Mouse (Mus musculus): ENCODE data around the gene Scarf1.

Scarf1 gene

DNA sequence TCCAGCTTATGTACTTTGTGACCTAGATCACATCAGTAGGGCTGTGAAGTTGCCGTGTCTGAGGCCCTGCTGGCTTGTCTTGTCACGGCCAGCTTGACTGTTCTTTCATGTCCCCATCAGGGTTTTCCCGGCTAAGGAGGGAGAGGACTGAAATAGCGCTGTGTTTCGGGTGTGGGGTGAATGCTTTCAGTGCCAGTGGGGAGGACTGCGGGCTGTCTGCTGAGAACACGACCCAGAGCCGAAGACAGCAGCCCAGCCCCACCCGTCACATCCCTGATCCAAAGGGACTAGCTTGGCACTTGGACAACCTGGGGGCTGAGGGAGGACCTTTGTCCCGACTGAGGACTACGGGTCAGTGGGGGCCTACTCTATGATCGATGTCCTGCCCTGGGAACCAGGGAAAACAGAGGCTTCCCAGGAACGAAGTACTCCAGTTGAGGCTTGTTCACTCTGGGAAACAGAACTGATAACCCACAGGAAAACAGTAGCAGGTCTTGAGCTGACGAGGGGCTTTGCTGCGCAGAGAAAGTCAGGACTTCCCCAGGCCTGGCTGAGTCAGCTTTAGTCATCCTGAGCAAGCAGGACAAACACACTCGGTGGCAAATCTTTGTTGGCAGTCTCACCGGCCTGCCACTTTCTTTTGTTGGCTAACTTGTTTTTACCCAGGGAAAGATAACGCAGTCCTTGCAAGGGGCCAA is 50.7 kb downstream of the Scarf1 start:
- no peak for DNase-seq (ENCODE audit: low spot score)

DNA sequence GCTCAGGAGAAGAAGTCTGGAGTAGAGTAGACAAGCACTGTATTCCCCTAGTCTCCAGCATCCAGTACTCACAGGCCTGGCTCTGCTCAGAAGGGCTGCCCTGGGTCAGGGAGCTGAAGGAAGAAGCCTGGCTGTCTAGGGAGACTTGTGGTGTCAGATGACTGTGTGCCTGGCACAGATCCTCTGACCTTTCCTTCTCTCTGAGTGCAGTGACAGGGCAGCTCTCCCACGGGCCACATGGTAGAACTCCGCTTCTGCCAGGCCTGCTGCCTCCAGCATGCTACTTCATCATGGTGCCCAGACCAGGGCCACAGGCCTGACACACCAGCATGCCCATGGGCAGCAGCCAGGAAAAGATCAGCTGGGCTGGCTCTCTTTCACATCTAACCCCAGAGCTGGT is 52.5 kb downstream of the Scarf1 start:
- no peak for DNase-seq (ENCODE audit: low spot score)

DNA sequence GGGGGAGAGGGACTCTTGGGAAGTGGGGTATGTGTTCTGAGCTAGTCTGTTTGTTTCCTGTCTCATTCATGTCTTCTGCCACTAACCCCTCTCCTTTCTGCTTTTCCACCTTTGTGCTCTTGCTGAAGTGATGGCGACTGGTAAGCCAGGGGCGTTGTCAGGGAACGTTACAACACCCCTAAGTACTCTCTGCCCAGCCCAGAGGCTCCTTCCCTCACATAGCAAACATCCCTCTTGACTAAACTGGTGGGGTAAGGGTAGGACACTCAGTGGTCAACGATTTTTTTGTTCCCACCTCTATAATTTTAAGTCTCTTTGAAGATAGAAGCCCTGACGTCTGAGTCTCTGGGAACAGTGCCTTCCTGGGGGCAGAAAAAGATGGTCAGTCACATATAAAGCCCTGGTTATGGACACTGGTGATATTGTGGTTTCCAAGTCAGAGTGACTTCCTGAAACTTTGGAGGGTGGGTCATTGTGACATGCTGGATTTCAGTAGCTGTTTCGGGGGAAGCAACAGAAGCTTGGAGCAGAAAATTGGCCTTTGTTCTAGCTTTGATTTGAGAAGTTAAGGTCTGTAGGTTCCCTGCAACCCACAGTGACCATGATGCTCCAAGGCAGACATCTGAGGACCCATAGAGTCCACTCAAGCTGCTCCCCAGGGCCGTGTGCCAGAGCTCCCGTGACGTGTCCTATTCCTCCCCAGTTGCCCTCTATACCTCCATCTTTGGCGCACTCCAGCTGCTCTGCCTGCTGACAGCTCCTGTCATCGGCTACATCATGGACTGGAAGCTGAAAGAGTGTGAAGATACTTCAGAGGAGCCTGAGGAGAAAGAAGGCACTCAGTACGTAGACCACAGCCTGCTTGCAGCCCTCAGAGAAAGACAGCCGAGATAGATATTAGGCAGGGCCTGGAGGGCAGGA is 53.2 kb downstream of the Scarf1 start:
- DNase-seq (ENCODE audit: low spot score) = no peak

DNA sequence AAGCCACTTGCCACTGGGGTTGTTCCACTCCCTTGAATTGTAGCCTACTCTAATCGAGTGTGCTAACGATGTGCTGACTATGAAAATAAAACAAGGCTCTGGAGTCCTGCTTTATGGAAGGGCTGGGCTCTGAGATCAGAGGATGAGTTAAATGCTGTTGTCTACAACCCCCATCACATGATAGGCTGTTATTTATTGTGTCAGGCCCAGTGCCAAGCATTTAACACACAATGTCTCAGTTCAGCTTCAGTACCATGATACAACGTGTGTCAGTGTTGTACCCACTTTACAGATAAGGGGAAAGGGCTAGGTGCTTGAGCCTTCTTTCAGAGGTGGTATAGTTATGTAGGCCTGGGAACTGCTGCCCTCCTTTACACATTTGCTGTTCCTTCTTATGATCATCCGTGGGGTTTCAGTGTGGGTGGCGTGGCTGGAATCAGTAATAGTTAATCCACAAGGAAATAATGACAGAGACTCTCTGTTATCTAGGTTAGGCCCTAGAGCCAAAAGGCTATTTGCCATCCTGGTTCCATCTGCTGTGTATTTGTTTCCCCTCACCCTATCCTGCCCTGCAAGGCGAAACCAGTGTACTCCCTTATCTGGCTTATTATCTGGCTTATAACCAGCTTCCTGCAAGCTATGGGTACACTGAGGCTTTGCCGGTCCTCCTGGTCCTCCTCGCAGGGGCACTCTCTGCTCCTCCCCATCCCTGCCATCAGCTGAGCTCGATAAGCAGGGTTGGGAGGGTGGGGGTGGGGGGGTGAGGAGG is 54.2 kb downstream of the Scarf1 start:
- DNase-seq (ENCODE audit: low spot score) = no peak

DNA sequence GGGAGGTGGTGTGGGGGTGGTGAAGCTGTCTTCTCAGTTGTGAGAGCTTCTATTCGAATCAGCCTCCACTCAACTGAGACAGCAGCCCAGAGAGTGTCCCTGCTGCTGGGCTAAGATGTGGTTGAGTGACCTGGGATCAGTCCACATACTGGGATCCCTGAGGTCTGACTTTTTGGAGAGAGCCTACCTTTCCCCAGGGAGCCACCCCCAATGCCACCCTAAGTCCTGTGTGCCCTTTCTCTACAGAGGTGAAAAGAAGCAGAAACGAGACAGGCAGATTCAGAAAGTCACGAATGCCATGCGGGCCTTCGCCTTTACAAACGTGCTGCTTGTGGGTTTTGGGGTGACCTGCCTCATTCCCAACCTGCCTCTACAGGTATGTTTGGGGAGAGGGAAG is 54.8 kb downstream of the Scarf1 start:
- no peak for DNase-seq (ENCODE audit: low spot score)

DNA sequence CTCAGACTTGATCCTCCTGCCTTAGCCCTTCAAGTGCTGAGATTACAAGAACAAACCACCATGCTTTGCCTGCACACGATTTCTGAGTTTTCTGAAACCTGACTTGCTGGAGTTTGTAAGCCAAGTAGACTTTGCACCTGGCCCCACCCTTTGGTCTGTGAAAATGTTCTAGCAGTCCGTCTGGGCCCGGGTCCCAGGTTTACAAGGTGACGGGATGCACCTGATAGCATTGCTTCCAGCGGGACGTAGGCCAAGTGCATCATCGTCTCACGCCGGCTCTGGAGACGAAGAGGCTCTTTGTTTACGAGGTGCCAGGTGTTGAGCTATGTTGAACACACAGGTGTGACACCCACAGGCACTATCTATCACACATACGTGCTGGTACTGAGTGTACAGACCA is 55.6 kb downstream of the Scarf1 start:
- DNase-seq (ENCODE audit: low spot score) = no peak

DNA sequence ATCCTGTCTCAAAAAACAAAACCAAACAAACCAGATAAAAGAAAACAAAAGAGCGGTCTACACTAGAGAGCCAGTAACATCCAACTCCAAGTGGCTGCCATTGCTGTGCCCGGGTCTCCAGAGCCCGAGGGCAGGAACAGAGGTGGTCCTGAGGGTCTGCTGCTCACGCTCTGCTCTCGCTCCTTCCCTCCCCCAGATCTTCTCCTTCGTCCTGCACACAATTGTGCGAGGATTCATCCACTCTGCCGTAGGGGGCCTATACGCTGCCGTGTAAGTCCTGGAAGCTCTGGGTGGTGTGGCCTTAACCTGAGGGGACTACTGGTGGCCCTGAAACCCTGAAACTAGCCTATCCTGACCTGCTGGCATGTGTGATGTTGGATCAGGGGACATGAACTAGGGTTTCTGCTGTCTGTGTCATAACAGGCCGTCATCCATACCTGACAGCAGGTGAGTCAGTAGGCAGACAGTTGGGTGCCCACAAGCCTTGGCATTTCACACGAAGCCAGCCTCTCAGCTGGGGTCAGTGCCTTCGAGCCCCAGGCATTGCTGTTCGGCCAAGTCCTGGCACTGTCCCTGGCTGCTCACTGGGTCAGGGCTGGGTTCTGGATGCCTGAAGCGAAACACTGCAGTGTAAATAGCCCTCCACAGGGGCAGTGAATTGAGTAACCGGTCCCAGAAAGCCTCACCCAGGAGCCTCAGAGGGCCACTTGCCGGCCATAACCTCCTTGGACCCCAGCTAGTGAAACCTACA is 57.2 kb downstream of the Scarf1 start:
- no peak for DNase-seq (ENCODE audit: low spot score)

DNA sequence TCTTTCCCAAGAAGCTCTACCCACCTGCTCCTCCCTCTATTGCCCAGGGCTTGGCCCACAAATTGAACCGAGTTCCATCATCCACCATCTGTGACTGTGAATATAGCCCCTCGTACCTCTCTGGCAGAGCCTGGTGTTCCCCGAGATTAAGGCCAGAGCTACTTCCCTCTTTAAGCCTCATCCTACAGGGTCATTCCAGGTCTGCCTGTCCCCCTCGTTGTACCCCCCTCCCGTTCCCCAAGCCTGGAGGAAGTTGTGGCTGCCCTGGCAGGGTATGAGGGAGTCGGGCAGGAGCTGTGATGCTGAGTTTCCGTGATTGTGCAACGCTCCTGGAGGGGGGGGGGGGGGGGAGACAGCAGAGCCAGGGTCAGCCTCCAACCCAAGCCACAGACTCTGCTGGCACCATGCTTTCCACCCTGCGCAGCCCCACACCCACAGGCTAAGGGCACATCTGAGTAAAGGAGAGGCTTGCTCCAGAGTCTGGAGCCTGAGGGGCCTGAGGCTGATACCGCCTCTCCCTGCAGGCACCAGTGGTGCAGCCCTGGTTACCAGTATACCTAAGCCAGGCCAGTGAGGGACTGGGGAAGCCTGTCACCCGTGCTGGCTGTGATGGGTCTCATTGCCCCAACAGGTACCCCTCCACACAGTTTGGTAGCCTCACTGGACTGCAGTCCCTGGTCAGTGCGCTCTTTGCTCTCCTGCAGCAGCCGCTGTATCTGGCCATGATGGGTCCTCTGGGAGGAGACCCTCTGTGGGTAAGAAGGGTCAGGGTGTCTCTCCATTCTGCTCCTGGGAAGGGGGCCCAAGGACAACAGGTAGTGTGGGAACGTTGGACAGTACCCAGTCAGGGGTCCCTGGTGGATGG is 58.0 kb downstream of the Scarf1 start:
- no peak for DNase-seq (ENCODE audit: low spot score)

DNA sequence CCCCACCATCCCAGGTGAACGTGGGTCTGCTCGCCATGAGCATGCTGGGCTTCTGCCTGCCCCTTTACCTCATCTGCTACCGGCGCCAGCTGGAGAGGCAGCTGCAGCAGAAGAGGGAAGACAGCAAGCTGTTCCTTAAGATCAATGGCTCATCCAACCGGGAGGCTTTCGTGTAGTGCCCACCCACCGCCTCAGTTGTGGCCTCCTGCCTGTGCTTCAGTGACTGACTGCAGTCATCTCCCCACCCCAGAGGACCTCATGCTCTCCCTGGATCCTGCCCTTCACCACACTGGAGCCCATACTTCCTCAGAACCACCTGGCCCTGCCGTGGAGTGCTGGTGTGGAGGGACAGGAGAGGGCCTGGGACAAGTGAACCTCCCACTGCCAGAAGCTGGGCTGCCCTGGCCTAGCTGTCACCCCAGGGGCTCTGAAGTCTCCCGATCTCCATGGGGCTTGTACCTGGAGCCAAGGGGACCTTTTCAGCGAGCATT is 59.0 kb downstream of the Scarf1 start:
- no peak for DNase-seq (ENCODE audit: low spot score)

DNA sequence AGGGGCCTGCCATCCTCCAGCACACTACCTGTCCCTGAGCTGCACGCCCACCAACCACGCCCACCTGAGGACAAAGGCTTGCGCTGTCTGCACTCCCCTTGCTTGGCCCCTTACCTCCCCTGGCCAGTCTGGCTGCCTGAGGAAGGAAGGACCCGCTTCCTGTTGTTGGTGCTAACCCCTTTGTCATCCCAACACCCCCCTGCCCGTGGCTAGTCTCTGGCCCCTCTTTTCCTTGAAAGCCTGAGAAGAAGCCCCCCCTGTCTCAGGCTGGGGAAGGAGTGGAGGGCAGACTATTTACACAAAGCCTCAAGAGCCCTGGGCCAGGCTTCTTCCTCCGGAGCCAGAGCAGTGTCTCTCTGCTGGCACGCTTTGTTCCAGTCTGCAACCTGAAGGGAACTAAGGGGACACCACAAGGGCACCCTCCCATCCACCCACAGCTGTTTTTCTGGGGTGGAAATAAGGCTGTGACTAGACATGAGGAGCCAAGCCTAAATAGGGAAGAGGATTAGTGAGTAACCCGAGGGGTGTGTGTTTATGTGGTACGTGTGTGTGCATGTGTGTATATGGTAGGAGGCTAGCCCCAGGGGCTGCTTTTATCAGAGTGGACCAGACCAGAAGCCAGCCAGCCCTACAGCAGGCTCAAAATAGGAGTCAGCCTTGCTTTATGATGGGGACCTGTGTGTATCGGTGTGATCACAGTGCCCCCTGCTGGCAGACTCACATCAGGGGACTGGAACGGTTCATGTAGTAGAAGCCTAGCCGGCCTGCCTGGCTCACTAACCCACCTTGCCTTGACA is 59.7 kb downstream of the Scarf1 start:
- DNase-seq (ENCODE audit: low spot score) = peak; percentile 88

DNA sequence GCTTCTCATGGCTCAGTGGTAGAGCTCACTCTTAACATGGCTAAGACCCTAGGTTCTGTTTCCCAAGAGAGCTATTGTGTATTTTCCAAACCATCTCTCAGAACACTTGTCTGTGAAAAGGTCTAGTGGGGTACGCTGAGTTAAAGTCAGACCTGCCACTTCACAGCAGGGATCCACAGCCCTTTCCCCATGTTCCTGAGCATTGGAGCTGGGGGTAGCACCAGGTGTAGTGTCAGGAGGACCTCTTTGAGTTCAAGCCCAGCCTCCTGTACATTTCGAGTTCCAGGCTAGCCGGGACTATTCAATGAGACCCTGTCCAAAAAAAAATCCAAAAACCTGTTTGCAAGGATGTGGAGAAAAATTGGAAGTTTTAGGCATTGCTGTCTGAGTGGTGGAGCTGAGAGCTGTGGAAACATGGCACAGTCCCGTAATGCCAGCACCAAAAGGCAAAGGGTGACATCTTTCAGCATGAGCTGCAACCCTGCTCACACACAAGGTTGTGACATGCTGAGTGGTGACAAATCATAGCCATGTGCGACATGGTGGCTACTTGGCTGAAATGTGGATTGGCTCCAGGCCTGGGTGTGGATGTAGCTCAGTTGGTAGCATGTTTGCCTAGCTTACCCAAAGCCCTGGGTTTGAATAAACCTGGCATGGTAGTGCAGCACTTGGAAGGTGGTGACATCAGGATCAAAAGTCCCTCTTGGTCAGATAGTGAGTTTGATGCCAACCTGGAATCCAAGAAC is 61.2 kb downstream of the Scarf1 start:
- DNase-seq (ENCODE audit: low spot score) = no peak

DNA sequence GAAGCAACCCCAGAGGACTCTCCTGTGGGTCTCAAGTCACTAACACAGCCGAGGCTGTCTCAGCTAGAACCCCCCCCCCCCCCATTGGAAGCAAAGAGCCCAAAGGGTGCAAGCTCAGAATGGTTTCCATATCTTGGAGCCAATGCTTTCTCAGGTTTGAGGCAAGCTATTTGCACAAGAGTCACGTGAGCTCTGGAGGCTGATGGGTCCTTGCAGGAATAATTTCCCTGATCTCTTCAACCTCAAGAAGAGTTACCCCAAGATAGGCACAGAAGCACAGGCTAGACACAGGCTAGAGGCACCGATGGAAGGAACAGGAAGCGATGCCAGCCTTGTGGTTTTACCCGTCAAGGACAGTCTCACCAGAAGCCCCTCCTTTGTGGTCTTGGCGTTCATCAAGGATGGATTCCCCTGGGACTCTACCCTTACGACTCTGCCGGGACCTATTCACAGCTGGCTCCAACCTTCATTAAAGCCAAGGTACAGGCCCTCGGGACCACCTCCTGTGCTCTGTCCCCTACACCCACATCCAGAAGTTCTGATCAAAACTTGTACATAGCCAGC is 62.3 kb downstream of the Scarf1 start:
- DNase-seq (ENCODE audit: low spot score) = no peak
